Mouse (Mus musculus): ENCODE data around the gene A530064D06Rik. TPM values are rescaled to one million over a fixed set of nuclear protein-coding genes. Genes with fewer than 3 reads are reported as not detected.

A530064D06Rik gene
- polyA plus RNA-seq, 1 experiment from 2014 or later, result 0.32 TPM

- ATAC-seq (ENCODE audit: low FRiP score, low TSS enrichment) (no peak), DNase-seq (no peak)
- no peak overlapping the region for H3K27ac ChIP-seq (replicated peaks; ENCODE audit: low read depth, low read length)
- no peak overlapping the region for H3K9ac ChIP-seq (replicated peaks; ENCODE audit: low read length)
- 94% methylated on average over 2 of the region's 2 CpGs for WGBS
- H3K36me3 ChIP-seq (ENCODE audit: control insufficient read depth, insufficient read depth, low read length), result no peaks in the 10 kb centered on the region
- H3K4me3 ChIP-seq (replicated peaks; ENCODE audit: low read depth, low read length), result no peak overlapping the region
- H3K9me3 ChIP-seq (ENCODE audit: control insufficient read depth, low read length), result no peaks in the 10 kb centered on the region
- H3K4me1 ChIP-seq (ENCODE audit: control insufficient read depth, insufficient read depth, low read length), result no peaks in the 10 kb centered on the region
- H3K27me3 ChIP-seq (ENCODE audit: control insufficient read depth, insufficient read depth, low read length), result no peaks in the 10 kb centered on the region
- no peak overlapping the region for H3K4me2 ChIP-seq (ENCODE audit: low read length)
Observed at GRCm38 (mm10) chr17:48132810-48133209, 34.3 kb downstream of the A530064D06Rik start.

- no peaks in the 10 kb centered on the region for H3K27me3 ChIP-seq (ENCODE audit: control insufficient read depth, insufficient read depth, low read length)
- no peak overlapping the region for H3K4me2 ChIP-seq (ENCODE audit: low read length)
- H3K9me3 ChIP-seq (ENCODE audit: control insufficient read depth, low read length), result no peaks in the 10 kb centered on the region
- no peak overlapping the region for H3K27ac ChIP-seq (replicated peaks; ENCODE audit: low read depth, low read length)
- DNase-seq, result no peak
- no peaks in the 10 kb centered on the region for H3K36me3 ChIP-seq (ENCODE audit: control insufficient read depth, insufficient read depth, low read length)
- no peak overlapping the region for H3K9ac ChIP-seq (replicated peaks; ENCODE audit: low read length)
- ATAC-seq (ENCODE audit: low FRiP score, low TSS enrichment), result no peak
- H3K4me1 ChIP-seq (ENCODE audit: control insufficient read depth, insufficient read depth, low read length), result no peaks in the 10 kb centered on the region
- 94% methylated on average over 20 of the region's 20 CpGs for WGBS
- H3K4me3 ChIP-seq (replicated peaks; ENCODE audit: low read depth, low read length), result no peak overlapping the region
Observed at GRCm38 (mm10) chr17:48120456-48120855, 46.6 kb downstream of the A530064D06Rik start.

- Histone ChIP-seq H3K4me3 (replicated peaks; ENCODE audit: low read depth, low read length) (no peak overlapping the region), H3K27me3 (ENCODE audit: control insufficient read depth, insufficient read depth, low read length) (no peaks in the 10 kb centered on the region), H3K9me3 (ENCODE audit: control insufficient read depth, low read length) (no peaks in the 10 kb centered on the region), H3K4me2 (ENCODE audit: low read length) (no peak overlapping the region), H3K4me1 (ENCODE audit: control insufficient read depth, insufficient read depth, low read length) (no peaks in the 10 kb centered on the region), H3K9ac (replicated peaks; ENCODE audit: low read length) (no peak overlapping the region), H3K36me3 (ENCODE audit: control insufficient read depth, insufficient read depth, low read length) (no peaks in the 10 kb centered on the region), H3K27ac (replicated peaks; ENCODE audit: low read depth, low read length) (no peak overlapping the region)
- ATAC-seq (ENCODE audit: low FRiP score, low TSS enrichment) (no peak), DNase-seq (peak; percentile 88)
- 24% methylated on average over 3 of the region's 3 CpGs for WGBS
Observed at GRCm38 (mm10) chr17:48119656-48120055, 47.4 kb downstream of the A530064D06Rik start.

GRCm38 (mm10) chr17:48118570-48118969 lies 48.5 kb downstream of the A530064D06Rik start:
- 80% methylated on average over 1 of the region's 1 CpGs for WGBS
- Histone ChIP-seq H3K27me3 (ENCODE audit: control insufficient read depth, insufficient read depth, low read length) (no peaks in the 10 kb centered on the region), H3K9me3 (ENCODE audit: control insufficient read depth, low read length) (no peaks in the 10 kb centered on the region), H3K4me2 (ENCODE audit: low read length) (no peak overlapping the region), H3K4me3 (replicated peaks; ENCODE audit: low read depth, low read length) (no peak overlapping the region), H3K27ac (replicated peaks; ENCODE audit: low read depth, low read length) (no peak overlapping the region), H3K36me3 (ENCODE audit: control insufficient read depth, insufficient read depth, low read length) (no peaks in the 10 kb centered on the region), H3K9ac (replicated peaks; ENCODE audit: low read length) (no peak overlapping the region), H3K4me1 (ENCODE audit: control insufficient read depth, insufficient read depth, low read length) (no peaks in the 10 kb centered on the region)
- ATAC-seq (ENCODE audit: low FRiP score, low TSS enrichment), result no peak
- no peak for DNase-seq

- ATAC-seq (ENCODE audit: low FRiP score, low TSS enrichment) (no peak), DNase-seq (peak; percentile 50)
- 46% methylated on average over 8 of the region's 8 CpGs for WGBS
- Histone ChIP-seq H3K9me3 (ENCODE audit: control insufficient read depth, low read length) (no peaks in the 10 kb centered on the region), H3K4me3 (replicated peaks; ENCODE audit: low read depth, low read length) (no peak overlapping the region), H3K9ac (replicated peaks; ENCODE audit: low read length) (no peak overlapping the region), H3K27me3 (ENCODE audit: control insufficient read depth, insufficient read depth, low read length) (no peaks in the 10 kb centered on the region), H3K4me1 (ENCODE audit: control insufficient read depth, insufficient read depth, low read length) (no peaks in the 10 kb centered on the region), H3K27ac (replicated peaks; ENCODE audit: low read depth, low read length) (no peak overlapping the region), H3K4me2 (ENCODE audit: low read length) (no peak overlapping the region), H3K36me3 (ENCODE audit: control insufficient read depth, insufficient read depth, low read length) (no peaks in the 10 kb centered on the region)
Observed at GRCm38 (mm10) chr17:48110547-48111287, 56.4 kb downstream of the A530064D06Rik start.

- H3K4me2 ChIP-seq (ENCODE audit: low read length), result no peak overlapping the region
- H3K27ac ChIP-seq (replicated peaks; ENCODE audit: low read depth, low read length), result no peak overlapping the region
- no peaks in the 10 kb centered on the region for H3K9me3 ChIP-seq (ENCODE audit: control insufficient read depth, low read length)
- no peaks in the 10 kb centered on the region for H3K4me1 ChIP-seq (ENCODE audit: control insufficient read depth, insufficient read depth, low read length)
- H3K4me3 ChIP-seq (replicated peaks; ENCODE audit: low read depth, low read length), result no peak overlapping the region
- ATAC-seq (ENCODE audit: low FRiP score, low TSS enrichment) (no peak), DNase-seq (no peak)
- no peak overlapping the region for H3K9ac ChIP-seq (replicated peaks; ENCODE audit: low read length)
- no peaks in the 10 kb centered on the region for H3K36me3 ChIP-seq (ENCODE audit: control insufficient read depth, insufficient read depth, low read length)
- WGBS, result 80% methylated on average over 3 of the region's 3 CpGs
- H3K27me3 ChIP-seq (ENCODE audit: control insufficient read depth, insufficient read depth, low read length), result no peaks in the 10 kb centered on the region
Observed at GRCm38 (mm10) chr17:48108520-48108919, 58.6 kb downstream of the A530064D06Rik start.

GRCm38 (mm10) chr17:48107862-48108261 lies 59.2 kb downstream of the A530064D06Rik start:
- no peak for ATAC-seq (ENCODE audit: low FRiP score, low TSS enrichment)

GRCm38 (mm10) chr17:48107333-48107732 lies 59.7 kb downstream of the A530064D06Rik start:
- ATAC-seq (ENCODE audit: low FRiP score, low TSS enrichment) (no peak), DNase-seq (no peak)
- H3K4me3 ChIP-seq (replicated peaks; ENCODE audit: low read depth, low read length), result no peak overlapping the region
- no peaks in the 10 kb centered on the region for H3K36me3 ChIP-seq (ENCODE audit: control insufficient read depth, insufficient read depth, low read length)
- H3K4me1 ChIP-seq (ENCODE audit: control insufficient read depth, insufficient read depth, low read length), result no peaks in the 10 kb centered on the region
- H3K9ac ChIP-seq (replicated peaks; ENCODE audit: low read length), result no peak overlapping the region
- no peaks in the 10 kb centered on the region for H3K27me3 ChIP-seq (ENCODE audit: control insufficient read depth, insufficient read depth, low read length)
- no peaks in the 10 kb centered on the region for H3K9me3 ChIP-seq (ENCODE audit: control insufficient read depth, low read length)
- 27% methylated on average over 4 of the region's 4 CpGs for WGBS
- no peak overlapping the region for H3K27ac ChIP-seq (replicated peaks; ENCODE audit: low read depth, low read length)
- H3K4me2 ChIP-seq (ENCODE audit: low read length), result no peak overlapping the region

More at GRCm38 (mm10) chr17:48107862-48108261, 59.2 kb downstream of the A530064D06Rik start:
- H3K27me3 ChIP-seq (ENCODE audit: control insufficient read depth, insufficient read depth, low read length), result no peaks in the 10 kb centered on the region
- H3K4me3 ChIP-seq (replicated peaks; ENCODE audit: low read depth, low read length), result no peak overlapping the region
- H3K27ac ChIP-seq (replicated peaks; ENCODE audit: low read depth, low read length), result no peak overlapping the region
- H3K36me3 ChIP-seq (ENCODE audit: control insufficient read depth, insufficient read depth, low read length), result no peaks in the 10 kb centered on the region
- DNase-seq, result no peak
- H3K4me1 ChIP-seq (ENCODE audit: control insufficient read depth, insufficient read depth, low read length), result no peaks in the 10 kb centered on the region
- no peaks in the 10 kb centered on the region for H3K9me3 ChIP-seq (ENCODE audit: control insufficient read depth, low read length)
- 56% methylated on average over 6 of the region's 6 CpGs for WGBS
- H3K4me2 ChIP-seq (ENCODE audit: low read length), result no peak overlapping the region
- H3K9ac ChIP-seq (replicated peaks; ENCODE audit: low read length), result no peak overlapping the region

All from midbrain, embryonic 14.5 days (tissue).